1 mouse cellular context compared by ENCODE assay signal in genomic region chr6:33051642-33052041, GRCm38 (mm10).
TF ChIP-seq lines count a peak whose summit lies in the region.

No protein-coding gene starts in this region.

TF ChIP-seq in CH12.LX, 34 proteins besides CTCF, POLR2A, EP300 and RAD21 (continued from another document):
- TF ChIP-seq MAFK (IDR thresholded peaks at IDR 0.05; ENCODE audit: insufficient replicate concordance, low read length) (0 out of 2 replicates have a peak, but pooled peaks have one; percentile 7), POLR2AphosphoS2 (IDR thresholded peaks at IDR 0.05; ENCODE audit: low read depth, low read length) (no peak), USF1 (IDR thresholded peaks at IDR 0.05; ENCODE audit: low read depth, low read length) (no peak), JUND (conservative IDR thresholded peaks at IDR 0.05; ENCODE audit: low read depth, low read length) (no peak), KAT2A (IDR thresholded peaks at IDR 0.05; ENCODE audit: insufficient replicate concordance, low read length) (no peak), MEF2A (IDR thresholded peaks at IDR 0.05; ENCODE audit: borderline replicate concordance, low read depth, low read length) (no peak), JUN (IDR thresholded peaks at IDR 0.05; ENCODE audit: insufficient read depth, low read depth, low read length) (no peak), TCF12 (IDR thresholded peaks at IDR 0.05; ENCODE audit: low read depth, low read length) (no peak), ZC3H11A (IDR thresholded peaks at IDR 0.05; ENCODE audit: low read depth, low read length) (no peak), ZNF384 (IDR thresholded peaks at IDR 0.05; ENCODE audit: low read depth, low read length) (no peak), NELFE (IDR thresholded peaks at IDR 0.05; ENCODE audit: low read depth, low read length) (no peak), BHLHE40 (IDR thresholded peaks at IDR 0.05; ENCODE audit: low read depth, low read length) (no peak), SIN3A (IDR thresholded peaks at IDR 0.05; ENCODE audit: low read length) (no peak), MAZ (IDR thresholded peaks at IDR 0.05; ENCODE audit: low read depth, low read length) (no peak), GABPA (IDR thresholded peaks at IDR 0.05; ENCODE audit: insufficient replicate concordance, low read depth, low read length) (no peak), USF2 (conservative IDR thresholded peaks at IDR 0.05; ENCODE audit: low read depth, low read length) (no peak), PAX5 (IDR thresholded peaks at IDR 0.05; ENCODE audit: low read length) (no peak), MAX (IDR thresholded peaks at IDR 0.05; ENCODE audit: low read length) (no peak)
